Mouse (Mus musculus) inflammation-experienced regulatory T-cells, adult 6 months (primary cell): Measurements from ENCODE around the gene Hoxd11. TPM values are rescaled to one million over a fixed set of nuclear protein-coding genes. Genes with fewer than 3 reads are reported as not detected.
A peak's percentile ranks its signal among the peaks of the same experiment; 100 is the strongest.

Experiments used
- ATAC-seq: one replicate; pipeline ENCODE4 v1.8.0; 2017
- polyA plus RNA-seq, 3 experiments: library from polyadenylated mRNA; unstranded; fragments of 100-300 nt; shearing (Covaris generic); gene quantifications; one replicate each; pipeline ENCODE4 v1.2.1; 2017

The Hoxd11 gene
- polyA plus RNA-seq, 3 experiments from 2014 or later = 0.11 TPM; not detected in 2

GRCm38 (mm10) chr2:74666411-74666810, 12.9 kb upstream of the Hoxd11 start:
- ATAC-seq = no peak

- ATAC-seq = no peak
Measured at GRCm38 (mm10) chr2:74667191-74667841, 12.0 kb upstream of the Hoxd11 start.

- no peak for ATAC-seq
Measured at GRCm38 (mm10) chr2:74667842-74668357, 11.5 kb upstream of the Hoxd11 start, which contains the start of gene Hoxd13. TSS of gene Hoxd13 (plus strand) at chr2:74668310.

DNA sequence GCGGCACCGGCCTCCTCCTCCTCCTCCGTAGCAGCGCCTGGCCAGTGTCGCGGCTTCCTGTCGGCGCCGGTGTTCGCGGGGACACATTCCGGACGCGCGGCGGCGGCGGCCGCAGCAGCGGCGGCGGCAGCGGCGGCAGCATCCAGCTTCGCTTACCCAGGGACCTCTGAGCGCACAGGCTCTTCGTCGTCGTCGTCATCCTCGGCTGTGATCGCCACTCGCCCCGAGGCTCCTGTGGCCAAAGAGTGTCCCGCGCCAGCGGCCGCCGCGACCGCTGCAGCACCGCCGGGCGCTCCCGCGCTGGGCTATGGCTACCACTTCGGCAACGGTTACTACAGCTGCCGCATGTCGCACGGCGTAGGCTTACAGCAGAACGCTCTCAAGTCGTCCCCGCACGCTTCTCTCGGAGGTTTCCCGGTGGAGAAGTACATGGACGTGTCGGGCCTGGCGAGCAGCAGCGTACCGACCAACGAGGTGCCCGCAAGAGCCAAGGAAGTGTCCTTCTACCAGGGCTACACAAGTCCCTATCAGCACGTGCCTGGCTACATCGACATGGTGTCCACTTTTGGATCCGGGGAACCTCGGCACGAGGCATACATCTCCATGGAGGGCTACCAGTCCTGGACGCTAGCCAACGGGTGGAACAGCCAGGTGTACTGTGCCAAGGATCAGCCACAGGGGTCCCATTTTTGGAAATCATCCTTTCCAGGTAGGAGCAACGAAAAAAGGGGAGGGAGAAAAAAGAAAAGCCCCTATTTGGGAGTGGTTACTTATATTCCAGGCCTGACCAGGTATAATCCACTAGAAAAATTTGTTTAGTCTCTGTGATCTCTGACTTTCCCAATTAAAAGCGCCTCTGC, 10.8 kb upstream of the Hoxd11 start:
- no peak for ATAC-seq

DNA sequence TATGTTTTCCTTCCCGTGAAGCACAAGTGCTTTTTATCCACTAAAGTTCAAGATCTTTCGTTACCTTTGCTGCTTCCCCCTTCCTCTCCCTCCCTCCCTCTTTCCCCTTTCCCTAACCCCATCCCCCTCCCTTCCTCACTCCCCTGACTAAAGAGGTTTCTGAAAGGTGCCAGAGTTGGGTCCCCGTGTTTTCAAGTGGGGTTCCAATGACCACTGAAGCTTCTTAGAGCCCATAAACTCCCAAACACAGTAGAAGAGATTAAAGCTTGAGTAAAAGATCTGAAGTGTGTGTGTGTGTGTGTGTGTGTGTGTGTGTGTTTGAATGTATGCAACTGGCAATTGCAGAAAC, 10.2 kb upstream of the Hoxd11 start:
- ATAC-seq = no peak

DNA sequence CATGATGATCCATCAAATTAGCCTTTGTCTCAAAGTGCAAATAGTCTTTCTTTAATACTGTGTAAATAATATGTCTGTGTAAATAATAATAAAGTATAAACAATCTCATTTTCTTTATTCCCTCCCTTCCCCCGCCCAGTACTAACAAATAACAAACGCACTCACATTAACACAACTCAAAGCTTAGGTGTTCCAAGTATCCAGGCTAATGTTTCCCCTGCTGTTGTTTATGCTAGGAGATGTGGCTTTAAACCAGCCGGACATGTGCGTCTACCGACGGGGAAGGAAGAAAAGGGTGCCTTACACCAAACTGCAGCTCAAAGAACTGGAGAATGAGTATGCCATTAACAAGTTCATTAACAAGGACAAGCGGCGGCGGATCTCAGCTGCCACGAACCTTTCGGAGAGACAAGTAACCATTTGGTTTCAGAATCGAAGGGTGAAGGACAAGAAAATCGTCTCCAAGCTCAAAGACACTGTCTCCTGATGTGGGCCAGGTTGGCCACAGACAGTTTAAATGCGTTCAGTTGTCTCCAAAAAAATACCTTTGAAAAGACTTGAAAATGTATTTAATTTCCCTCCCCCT, 9.6 kb upstream of the Hoxd11 start:
- ATAC-seq = no peak

GRCm38 (mm10) chr2:74670632-74671188, 8.6 kb upstream of the Hoxd11 start:
- ATAC-seq = no peak

GRCm38 (mm10) chr2:74671847-74672246, 7.5 kb upstream of the Hoxd11 start:
- no peak for ATAC-seq

GRCm38 (mm10) chr2:74672481-74673362, 6.6 kb upstream of the Hoxd11 start:
- peak; percentile 64 for ATAC-seq

DNA sequence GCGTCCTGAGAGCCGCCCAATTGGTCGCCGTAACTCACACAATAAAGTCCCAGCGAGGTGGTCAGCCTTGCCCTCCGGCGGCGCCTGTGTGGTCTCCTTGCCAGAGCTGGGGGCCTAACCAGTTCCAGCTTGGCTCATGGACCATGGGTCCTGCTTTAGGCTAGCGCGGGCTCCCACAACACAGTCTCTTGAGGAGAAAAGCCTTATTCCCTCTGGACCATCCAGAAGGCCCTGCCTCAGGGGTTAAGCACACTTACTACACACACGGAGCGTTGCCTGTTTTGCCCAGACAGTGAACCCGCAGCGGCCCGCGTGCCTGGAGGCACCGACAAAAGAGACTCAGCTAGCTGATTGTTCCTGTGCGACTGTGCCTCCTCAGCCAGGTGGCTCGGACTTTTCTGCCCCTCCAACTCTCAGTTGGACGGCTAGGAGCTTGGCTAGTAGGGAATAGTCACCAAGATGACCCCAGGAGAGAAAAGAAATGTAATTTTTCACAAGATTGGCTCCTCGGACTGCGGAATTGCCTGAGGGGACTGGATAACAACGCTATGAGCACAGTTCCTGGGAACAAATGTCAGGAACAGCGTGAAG, 5.4 kb upstream of the Hoxd11 start:
- no peak for ATAC-seq

DNA sequence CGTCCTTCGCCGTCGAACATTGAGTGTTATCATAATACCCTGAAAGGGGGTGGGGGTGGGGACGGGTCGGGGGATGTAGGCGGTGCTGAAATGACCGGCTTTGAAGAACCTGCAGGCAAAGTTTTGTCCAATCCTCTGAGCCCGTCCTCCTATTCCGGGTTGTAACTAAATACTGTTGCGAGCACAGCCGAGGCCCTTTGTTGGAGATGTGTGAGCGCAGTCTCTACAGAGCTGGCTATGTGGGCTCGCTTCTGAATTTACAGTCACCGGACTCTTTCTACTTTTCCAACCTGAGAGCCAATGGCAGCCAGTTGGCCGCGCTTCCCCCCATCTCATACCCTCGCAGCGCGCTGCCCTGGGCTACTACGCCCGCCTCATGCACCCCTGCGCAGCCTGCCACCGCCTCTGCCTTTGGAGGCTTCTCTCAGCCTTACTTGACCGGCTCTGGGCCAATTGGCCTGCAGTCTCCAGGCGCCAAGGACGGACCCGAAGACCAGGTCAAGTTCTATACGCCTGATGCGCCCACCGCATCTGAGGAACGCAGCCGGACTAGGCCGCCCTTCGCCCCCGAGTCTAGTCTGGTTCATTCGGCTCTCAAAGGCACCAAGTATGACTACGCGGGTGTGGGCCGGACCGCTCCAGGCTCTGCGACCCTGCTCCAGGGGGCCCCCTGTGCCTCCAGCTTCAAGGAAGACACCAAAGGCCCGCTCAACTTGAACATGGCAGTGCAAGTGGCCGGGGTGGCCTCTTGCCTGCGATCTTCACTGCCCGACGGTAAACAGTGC, 4.3 kb upstream of the Hoxd11 start, which contains the start of gene Hoxd12:
Gene Hoxd12 (plus strand): TSS at position 133 of the 785 bp plus-strand sequence.
- no peak for ATAC-seq

- no peak for ATAC-seq
Measured at GRCm38 (mm10) chr2:74675666-74676282, 3.6 kb upstream of the Hoxd11 start.

GRCm38 (mm10) chr2:74676376-74677052, 2.8 kb upstream of the Hoxd11 start:
- no peak for ATAC-seq

DNA sequence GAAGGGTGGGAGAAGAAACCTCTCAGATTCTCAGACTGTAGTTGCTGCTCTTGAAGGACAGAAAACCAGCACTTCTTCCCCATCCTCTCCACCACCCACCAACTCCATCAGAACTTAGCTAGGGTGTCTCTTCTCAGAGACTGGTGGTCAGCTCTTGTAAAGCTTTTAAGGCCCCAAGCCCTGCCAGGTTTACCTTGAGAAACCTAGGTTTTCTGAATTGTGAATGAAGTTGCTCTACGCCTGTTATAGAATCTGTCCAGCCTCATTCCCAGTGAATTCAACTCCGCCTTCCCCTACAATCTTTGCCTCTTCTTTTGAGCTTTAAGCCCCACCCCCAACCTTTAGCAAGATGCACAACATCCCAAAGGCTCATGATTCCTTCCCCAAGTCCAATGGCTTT, 2.3 kb upstream of the Hoxd11 start:
- no peak for ATAC-seq

- ATAC-seq = no peak
Measured at GRCm38 (mm10) chr2:74679596-74679971, 227 bp downstream of the Hoxd11 start.

- ATAC-seq = no peak
Measured at GRCm38 (mm10) chr2:74679980-74680379, 623 bp downstream of the Hoxd11 start.

- ATAC-seq = no peak
Measured at GRCm38 (mm10) chr2:74680561-74681398, 1.4 kb downstream of the Hoxd11 start.
